Mouse (Mus musculus) stomach, postnatal 0 days (tissue): ENCODE data around the gene Snx4. TPM values are rescaled to one million over a fixed set of nuclear protein-coding genes. Genes with fewer than 3 reads are reported as not detected.

Source experiments
- ATAC-seq: fragments of 200-750 bp; cut with Nextera tagmentation; 2 replicates; pipeline ENCODE4 v1.8.0; 2017; ENCODE audit not compliant: low FRiP score, low TSS enrichment
- DNase-seq: peaks from one replicate; pipeline ENCODE4 v3.0.0-alpha.2; 2016; ENCODE audit warnings: low spot score
- H3K27ac ChIP-seq: fragments of 300-500 bp; sonication (generic); replicated peaks from 2 replicates; pipeline ENCODE4 v1.5.1; 2014; ENCODE audit warnings: mild to moderate bottlenecking, control low read depth
- H3K27me3 ChIP-seq: fragments of 300-500 bp; sonication (generic); 2 replicates; pipeline ENCODE4 v1.6.1; 2014; ENCODE audit warnings: low read length; ENCODE audit not compliant: control insufficient read depth, insufficient read depth
- H3K36me3 ChIP-seq: fragments of 300-500 bp; sonication (generic); 2 replicates; pipeline ENCODE4 v1.6.1; 2014; ENCODE audit warnings: low read length, mixed read lengths; ENCODE audit not compliant: control insufficient read depth, insufficient read depth
- H3K4me1 ChIP-seq: fragments of 300-500 bp; sonication (generic); replicated peaks from 2 replicates; pipeline ENCODE4 v1.6.1; 2014; ENCODE audit warnings: antibody characterized with exemption; ENCODE audit not compliant: control insufficient read depth, insufficient read depth
- H3K4me2 ChIP-seq: fragments of 300-500 bp; sonication (generic); replicated peaks from 2 replicates; pipeline ENCODE4 v1.6.1; 2014; ENCODE audit warnings: low read depth, mild to moderate bottlenecking, control low read depth, moderate library complexity
- H3K4me3 ChIP-seq: fragments of 300-500 bp; sonication (generic); 2 replicates; pipeline ENCODE4 v1.5.1; 2014; ENCODE audit warnings: low read depth, low read length, control low read depth
- H3K9ac ChIP-seq: fragments of 300-500 bp; sonication (generic); 2 replicates; pipeline ENCODE4 v1.6.1; 2014; ENCODE audit warnings: mild to moderate bottlenecking, low read length, control low read depth, mixed read lengths
- H3K9me3 ChIP-seq: fragments of 300-500 bp; sonication (generic); 2 replicates; pipeline ENCODE4 v1.6.1; 2016; ENCODE audit warnings: low read length; ENCODE audit not compliant: control insufficient read depth
- CTCF ChIP-seq: IDR thresholded peaks from 2 replicates; pipeline ENCODE4 v1.5.1; 2016; ENCODE audit warnings: antibody characterized with exemption, low read depth, mild to moderate bottlenecking, moderate library complexity
- EP300 ChIP-seq: optimal IDR thresholded peaks from 2 replicates; pipeline ENCODE3; 2016; ENCODE audit warnings: antibody characterized with exemption
- WGBS: fragments of 180-500 bp; shearing (Covaris S2); extraction: QIAGEN DNeasy Blood & Tissue Kit; methylation state at CpG from one replicate; pipeline ENCODE4 v1.1.7; 2014; 5-methylcytosine and 5-hydroxymethylcytosine counted together
- polyA plus RNA-seq: library from polyadenylated mRNA; unstranded; fragments of >200 nt; fragmentation: Nextera tagmentation; extraction: Ambion mirVana; gene quantifications from 2 replicates; pipeline ENCODE4 v1.2.1, GENCODE M21; 2015

Gene Snx4
- polyA plus RNA-seq, 1 experiment from 2014 or later: 59.7 TPM

GRCm38 (mm10) chr16:33283079-33283478 is 31.8 kb downstream of the Snx4 start:
- TF ChIP-seq CTCF (no peak), EP300 (no peak)
- no peaks in the 10 kb centered on the region for H3K4me1 ChIP-seq
- H3K27ac ChIP-seq: no peak overlapping the region
- H3K9ac ChIP-seq: no peak overlapping the region
- H3K9me3 ChIP-seq: no peaks in the 10 kb centered on the region
- no peak for DNase-seq
- no peak overlapping the region for H3K4me2 ChIP-seq
- H3K36me3 ChIP-seq: peaks cover 24% of the 10 kb centered on the region
- H3K4me3 ChIP-seq: no peak overlapping the region
- WGBS: 67% methylated on average over 1 of the region's 1 CpGs
- ATAC-seq: no peak
- no peaks in the 10 kb centered on the region for H3K27me3 ChIP-seq

DNA sequence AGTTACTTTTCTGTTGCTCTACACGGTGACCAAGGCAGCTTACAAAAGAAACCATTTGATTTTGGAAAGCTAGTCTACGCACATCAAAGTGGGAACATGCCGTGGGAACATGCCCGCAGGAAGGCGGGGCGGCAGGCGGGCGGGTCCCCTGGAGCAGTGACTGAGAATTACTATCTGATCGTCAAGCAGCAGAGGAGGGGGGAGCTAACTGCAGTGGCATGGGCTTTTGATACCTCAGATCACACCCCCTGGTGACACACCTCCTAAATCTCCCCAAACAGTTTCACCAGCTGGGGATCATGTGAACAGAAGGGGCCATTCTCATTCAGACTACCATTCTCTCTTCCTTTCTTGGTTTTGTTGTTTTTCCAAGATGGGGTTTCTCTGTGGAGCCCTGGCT is 37.3 kb downstream of the Snx4 start:
- H3K27me3 ChIP-seq: no peaks in the 10 kb centered on the region
- no peaks in the 10 kb centered on the region for H3K4me1 ChIP-seq
- no peak overlapping the region for H3K9ac ChIP-seq
- H3K36me3 ChIP-seq: peaks cover 39% of the 10 kb centered on the region
- 71% methylated on average over 9 of the region's 9 CpGs for WGBS
- ATAC-seq (no peak), DNase-seq (no peak)
- no peak overlapping the region for H3K4me2 ChIP-seq
- no peak overlapping the region for H3K27ac ChIP-seq
- no peaks in the 10 kb centered on the region for H3K9me3 ChIP-seq
- no peak for TF ChIP-seq CTCF
- TF ChIP-seq EP300: no peak
- H3K4me3 ChIP-seq: no peak overlapping the region

GRCm38 (mm10) chr16:33289981-33290380 is 38.7 kb downstream of the Snx4 start:
- H3K4me1 ChIP-seq: no peaks in the 10 kb centered on the region
- WGBS: 82% methylated on average over 7 of the region's 7 CpGs
- H3K27me3 ChIP-seq: no peaks in the 10 kb centered on the region

DNA sequence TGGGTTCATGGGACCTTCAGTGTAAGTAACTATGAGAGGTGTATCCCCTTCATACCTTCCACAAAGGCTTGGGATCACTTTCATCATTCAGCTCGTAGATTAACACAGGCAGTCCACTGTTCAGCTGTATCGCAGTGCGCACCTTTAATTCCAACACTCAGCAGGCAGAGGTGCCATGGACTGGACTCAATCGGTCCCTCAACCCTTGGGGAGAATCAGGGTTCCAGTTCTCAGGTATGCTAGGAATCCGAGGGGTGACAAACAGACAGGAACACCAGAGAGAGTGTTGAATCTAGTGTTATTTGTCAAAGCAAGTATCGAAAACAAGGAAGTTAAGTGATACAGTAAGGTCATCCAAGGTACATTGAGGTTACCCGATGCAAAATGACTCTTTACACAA is 41.0 kb downstream of the Snx4 start:
- H3K9me3 ChIP-seq: no peaks in the 10 kb centered on the region
- DNase-seq (no peak), ATAC-seq (no peak)
- H3K36me3 ChIP-seq: peaks cover 47% of the 10 kb centered on the region
- no peak overlapping the region for H3K27ac ChIP-seq
- H3K4me2 ChIP-seq: no peak overlapping the region
- TF ChIP-seq CTCF: no peak
- no peak for TF ChIP-seq EP300
- 96% methylated on average over 7 of the region's 7 CpGs for whole genome bisulfite sequencing
- H3K4me3 ChIP-seq: no peak overlapping the region
- no peaks in the 10 kb centered on the region for H3K4me1 ChIP-seq
- no peaks in the 10 kb centered on the region for H3K27me3 ChIP-seq
- no peak overlapping the region for H3K9ac ChIP-seq

More at GRCm38 (mm10) chr16:33289981-33290380, 38.7 kb downstream of the Snx4 start:
- ATAC-seq: no peak
- H3K36me3 ChIP-seq: peaks cover 48% of the 10 kb centered on the region
- TF ChIP-seq CTCF: no peak
- no peak for TF ChIP-seq EP300
- DNase-seq: no peak
- H3K4me3 ChIP-seq: no peak overlapping the region
- H3K9me3 ChIP-seq: no peaks in the 10 kb centered on the region
- no peak overlapping the region for H3K27ac ChIP-seq
- no peak overlapping the region for H3K9ac ChIP-seq
- no peak overlapping the region for H3K4me2 ChIP-seq

GRCm38 (mm10) chr16:33294681-33295080 is 43.4 kb downstream of the Snx4 start:
- Histone ChIP-seq H3K4me3 (no peak overlapping the region), H3K9ac (no peak overlapping the region), H3K27me3 (no peaks in the 10 kb centered on the region), H3K27ac (no peak overlapping the region), H3K4me2 (no peak overlapping the region), H3K4me1 (no peaks in the 10 kb centered on the region), H3K9me3 (no peaks in the 10 kb centered on the region), H3K36me3 (peaks cover 41% of the 10 kb centered on the region)
- 93% methylated on average over 7 of the region's 7 CpGs for WGBS
- ATAC-seq: no peak
- no peak for DNase-seq
- no peak for TF ChIP-seq CTCF
- no peak for TF ChIP-seq EP300

DNA sequence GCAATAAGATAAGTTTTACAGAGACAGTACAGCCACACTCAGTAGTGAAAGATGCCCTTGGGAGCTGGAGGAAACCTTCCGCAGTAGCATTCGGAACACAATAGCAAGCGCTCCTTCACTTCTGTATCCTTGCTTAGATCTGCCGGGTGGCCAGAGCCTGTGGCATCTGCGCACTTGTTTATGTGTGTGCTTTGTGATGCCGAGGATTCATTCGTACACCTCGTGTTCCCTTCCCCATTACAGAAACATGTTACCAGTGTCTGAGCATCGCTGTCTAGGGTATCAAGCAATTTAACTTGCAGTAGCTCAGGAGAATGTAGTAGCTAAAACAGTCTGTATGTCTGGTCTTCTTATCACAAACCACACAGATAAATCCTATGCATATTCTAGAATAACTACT is 44.1 kb downstream of the Snx4 start:
- H3K36me3 ChIP-seq: peaks cover 43% of the 10 kb centered on the region

More for the DNA sequence above, 44.1 kb downstream of the Snx4 start:
- H3K4me1 ChIP-seq: no peaks in the 10 kb centered on the region
- no peak for TF ChIP-seq EP300
- TF ChIP-seq CTCF: no peak
- no peak for DNase-seq
- H3K27me3 ChIP-seq: no peaks in the 10 kb centered on the region
- no peaks in the 10 kb centered on the region for H3K9me3 ChIP-seq
- no peak overlapping the region for H3K4me3 ChIP-seq
- ATAC-seq: no peak
- H3K9ac ChIP-seq: no peak overlapping the region
- no peak overlapping the region for H3K27ac ChIP-seq
- 93% methylated on average over 9 of the region's 9 CpGs for WGBS
- H3K4me2 ChIP-seq: no peak overlapping the region
